Mouse (Mus musculus): ENCODE data around the gene Vars2.

The Vars2 gene

DNA sequence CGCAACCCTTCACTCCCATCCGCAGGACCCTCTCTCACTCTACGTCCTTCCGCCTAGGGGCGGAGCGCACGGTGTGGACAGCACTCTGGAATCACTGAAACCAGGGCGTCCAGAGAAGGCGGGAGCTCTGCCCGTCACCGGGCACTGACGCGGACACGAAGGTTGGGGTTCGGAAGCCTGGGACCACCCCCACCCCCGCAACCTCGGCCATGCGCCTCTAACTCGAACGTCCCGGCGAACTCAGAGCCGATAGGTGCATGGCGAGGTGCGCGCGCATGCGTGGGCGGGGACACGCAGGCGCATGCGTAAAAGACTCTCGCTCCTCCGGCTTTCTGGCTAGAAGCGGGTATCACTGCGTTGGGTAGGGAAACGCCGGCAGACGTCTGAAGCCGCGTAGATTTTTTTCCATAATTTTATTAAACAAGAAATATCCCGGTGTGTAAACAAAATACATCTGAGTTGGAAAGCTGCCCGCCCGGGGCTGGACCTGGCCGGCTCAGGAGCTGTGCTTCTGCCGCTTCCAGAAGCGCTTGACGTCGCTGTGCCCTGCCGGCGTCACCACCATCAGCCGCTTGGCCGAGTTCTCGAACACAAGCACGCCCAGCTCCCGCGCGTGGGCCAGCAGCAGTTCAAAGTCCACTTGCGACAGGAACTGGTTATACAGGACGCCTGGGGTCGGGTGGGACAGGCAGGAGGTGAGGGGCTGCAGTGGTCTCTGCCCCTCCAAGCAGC is at the start of gene Vars2:
TSS of gene Vars2 (minus strand) at position 259 of the 732 bp plus-strand sequence.
- DNase-seq: peak; percentile 98 to 99

DNA sequence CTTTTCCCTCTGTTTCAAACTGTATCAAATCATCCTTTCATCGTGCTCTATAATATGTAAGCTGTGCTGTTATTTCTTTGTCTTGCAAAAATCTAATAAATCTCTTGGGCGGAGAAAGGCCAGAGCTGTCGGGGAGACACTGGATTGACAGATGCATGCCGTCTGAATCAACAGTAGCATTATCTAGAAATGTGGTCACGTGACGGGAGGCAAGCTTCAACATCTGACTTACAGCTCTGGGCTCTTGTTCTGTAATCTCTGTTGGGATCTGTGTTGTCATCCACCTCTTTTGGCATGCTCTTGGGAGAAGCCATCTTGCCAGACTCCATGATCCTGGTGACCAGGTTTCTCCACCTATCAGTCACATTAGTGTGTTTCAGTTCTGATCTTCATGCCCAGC is 49.7 kb upstream of the Vars2 start:
- DNase-seq: no peak

- no peak for DNase-seq
Measured at GRCm38 (mm10) chr17:35716114-35716513, 48.7 kb upstream of the Vars2 start.

GRCm38 (mm10) chr17:35710705-35711347 is 43.4 kb upstream of the Vars2 start:
- peak; percentile 49 to 68 for DNase-seq

DNA sequence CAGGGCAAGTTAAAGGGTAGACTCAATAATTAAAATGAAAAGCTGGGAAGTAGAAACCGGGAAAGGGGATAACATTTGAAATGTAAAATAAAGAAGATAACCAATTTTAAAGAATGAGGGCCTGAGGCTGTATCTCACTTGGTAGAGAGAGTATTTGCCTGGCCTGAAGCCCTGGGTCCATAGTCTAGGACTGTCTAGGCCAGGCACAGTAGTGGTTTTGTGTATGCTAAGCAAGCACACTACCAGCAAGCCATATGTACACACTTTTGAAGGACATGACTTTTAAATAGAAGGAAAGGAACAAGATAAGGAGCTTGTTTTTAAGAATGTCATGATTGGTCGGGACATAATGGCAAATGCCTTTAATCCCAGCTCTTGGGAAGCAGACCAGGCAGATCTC is 41.2 kb upstream of the Vars2 start:
- DNase-seq: no peak

DNA sequence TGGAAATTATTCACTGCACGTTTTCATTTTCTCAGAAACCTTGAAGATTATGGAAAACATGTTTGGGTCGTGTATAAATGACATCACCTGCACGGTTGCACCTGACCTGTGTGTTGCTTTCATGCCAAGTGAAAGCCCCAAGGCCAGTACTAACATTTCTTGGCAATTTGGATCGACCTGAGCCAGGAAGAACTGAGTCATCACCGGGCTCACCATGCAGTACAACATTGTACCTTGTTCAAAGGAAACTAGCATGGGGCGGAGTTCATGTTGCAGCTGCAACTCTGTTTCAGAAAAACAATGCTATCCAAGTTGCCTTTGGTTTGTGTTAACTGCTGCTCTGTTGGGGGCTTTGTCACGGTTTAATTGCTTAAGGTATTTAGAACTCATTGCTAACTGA is 40.5 kb upstream of the Vars2 start:
- DNase-seq: no peak

GRCm38 (mm10) chr17:35705836-35706235 is 38.4 kb upstream of the Vars2 start:
- peak; percentile 70 to 85 for DNase-seq

DNA sequence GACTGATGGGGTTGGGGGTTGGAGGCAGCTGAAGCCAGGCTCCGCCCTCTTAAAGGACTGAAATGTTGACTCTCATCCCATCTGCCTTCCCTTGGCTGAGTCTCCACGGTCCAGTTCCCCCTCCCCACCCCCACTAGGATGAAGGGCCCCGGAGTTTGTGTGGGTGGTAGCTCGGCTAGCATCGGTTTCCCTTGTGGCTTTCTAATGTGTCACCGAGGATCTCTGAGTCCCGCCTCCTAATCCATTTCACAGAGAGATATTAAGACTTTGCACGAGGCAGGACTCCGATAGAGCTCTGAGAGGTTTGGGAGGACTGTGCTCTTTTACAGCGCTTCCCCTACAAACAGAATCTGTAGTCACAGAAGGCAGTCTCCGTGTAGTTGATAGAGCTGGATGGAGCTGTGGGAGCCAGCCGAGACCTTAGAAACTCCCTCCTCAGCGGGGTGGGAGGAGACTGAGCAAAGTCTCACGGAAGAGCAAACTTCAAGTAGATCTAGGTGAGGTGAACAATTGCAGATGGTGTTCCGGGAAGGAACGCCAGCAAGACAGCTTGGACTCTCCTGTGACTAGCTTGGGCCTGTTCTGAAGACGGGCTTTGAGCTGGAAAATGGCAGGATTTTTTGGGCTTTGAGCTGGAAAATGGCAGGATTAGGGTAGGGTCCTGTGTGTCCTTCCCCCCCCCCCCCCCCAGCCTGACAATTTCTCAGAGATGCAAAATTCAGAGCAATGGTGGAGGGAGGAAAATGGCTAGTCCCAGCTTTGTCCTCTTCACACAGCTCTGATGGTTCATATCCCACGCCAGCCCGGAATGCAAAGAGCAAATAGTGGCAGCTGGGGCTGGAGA is 37.5 kb upstream of the Vars2 start, which contains the start of gene Ddr1:
TSS of gene Ddr1 (minus strand) at position 1 of the 844 bp plus-strand sequence.
- peak in 1 of 2 experiments; percentile 46 for DNase-seq

DNA sequence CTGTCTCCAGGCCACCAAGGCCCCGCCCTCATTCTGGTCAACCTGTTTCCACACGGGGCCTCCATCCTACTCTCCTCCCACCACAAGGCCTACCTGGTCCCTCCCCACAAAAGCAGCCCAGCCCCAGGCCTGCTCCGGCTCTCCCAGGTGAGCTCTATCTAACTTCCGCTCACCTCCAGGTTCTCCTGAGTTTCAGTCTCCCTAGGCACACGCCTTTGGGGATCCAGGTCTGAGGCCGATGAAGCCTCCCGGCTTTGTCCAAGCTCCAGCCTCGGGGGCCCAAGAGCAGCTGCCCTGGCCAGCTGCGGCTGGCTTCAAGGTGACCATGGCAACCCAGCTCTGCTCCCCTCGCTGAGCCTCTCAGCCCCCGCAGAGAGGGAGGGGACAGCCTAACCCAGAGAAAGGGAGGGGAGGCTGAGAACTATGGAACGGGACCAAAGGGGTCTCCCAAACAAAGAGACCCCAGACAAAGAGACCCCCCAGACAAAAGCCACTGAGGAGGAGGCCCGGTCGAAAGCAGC is 36.4 kb upstream of the Vars2 start:
- DNase-seq: peak in 1 of 2 experiments; percentile 37

DNA sequence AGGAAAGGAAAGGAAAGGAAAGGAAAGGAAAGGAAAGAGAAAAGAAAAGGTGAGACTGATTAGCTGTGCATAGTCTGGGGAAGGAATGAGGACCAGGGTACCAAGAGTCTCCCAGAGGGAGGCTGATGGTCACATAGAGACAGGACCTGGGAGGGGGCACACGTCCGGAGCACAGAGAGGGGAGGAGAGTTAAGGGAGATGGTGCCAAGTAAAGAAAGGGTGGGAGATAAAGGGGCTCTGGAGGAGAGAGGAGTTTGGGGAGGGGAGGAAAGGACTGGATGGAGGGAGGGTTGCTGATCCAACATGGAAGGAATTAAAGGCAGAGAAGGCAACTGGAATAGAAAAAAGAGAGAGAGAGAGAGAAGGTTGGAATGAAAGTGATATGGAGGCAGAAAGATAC is 35.7 kb upstream of the Vars2 start:
- no peak for DNase-seq

DNA sequence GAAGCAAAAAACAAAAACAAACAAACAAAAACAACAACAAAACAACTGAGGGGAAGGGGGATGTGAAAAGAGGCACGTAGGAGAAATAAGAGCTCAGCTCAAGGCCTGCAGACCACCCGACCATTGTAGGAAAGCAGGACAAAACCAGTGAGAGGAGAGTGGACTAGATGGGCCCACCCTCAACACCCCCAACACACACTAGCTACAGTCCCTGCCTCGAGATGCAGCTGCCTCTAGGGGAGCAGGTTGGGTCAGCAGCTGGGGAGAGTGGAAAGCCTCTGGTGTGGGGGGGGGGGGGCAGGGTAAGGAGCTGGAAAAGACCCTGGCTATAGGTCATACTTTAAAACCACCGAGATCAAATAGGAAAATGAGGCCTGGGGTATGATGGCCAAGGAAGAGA is 35.2 kb upstream of the Vars2 start:
- no peak for DNase-seq

GRCm38 (mm10) chr17:35701978-35702461 is 34.6 kb upstream of the Vars2 start:
- peak; percentile 80 to 83 for DNase-seq

GRCm38 (mm10) chr17:35701203-35701977 is 34.0 kb upstream of the Vars2 start:
- peak; percentile 80 to 81 for DNase-seq

DNA sequence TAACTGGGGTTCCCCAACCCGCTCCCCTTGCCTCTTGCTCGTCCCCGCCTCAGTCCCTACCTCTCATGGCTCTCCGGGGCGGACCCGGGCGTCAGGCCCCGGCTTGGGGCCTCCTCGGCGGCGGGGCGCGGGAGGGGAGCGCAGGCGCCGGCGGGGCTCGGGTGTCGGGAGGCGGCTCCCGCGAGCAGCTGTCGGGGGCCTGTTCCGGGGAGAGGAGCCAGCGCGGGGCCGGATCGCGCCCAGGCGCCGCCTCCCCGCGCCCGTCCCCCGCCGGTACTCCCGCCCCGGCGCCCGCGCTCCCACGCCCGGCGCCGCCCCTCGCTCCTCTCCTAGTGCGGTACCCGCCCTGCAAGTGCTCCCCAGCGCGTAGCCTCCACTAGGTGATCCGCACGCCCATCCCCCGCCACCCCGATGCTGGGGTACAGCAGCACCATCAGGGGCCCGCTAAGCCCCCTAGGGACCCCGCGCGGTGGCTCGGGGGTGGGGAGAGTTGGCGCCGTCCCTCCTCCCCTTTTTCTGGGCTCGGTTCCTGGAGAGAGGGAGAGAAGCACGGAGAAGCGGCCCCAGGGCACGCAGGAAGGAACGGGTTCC is 33.1 kb upstream of the Vars2 start:
- DNase-seq: peak; percentile 91 to 92

DNA sequence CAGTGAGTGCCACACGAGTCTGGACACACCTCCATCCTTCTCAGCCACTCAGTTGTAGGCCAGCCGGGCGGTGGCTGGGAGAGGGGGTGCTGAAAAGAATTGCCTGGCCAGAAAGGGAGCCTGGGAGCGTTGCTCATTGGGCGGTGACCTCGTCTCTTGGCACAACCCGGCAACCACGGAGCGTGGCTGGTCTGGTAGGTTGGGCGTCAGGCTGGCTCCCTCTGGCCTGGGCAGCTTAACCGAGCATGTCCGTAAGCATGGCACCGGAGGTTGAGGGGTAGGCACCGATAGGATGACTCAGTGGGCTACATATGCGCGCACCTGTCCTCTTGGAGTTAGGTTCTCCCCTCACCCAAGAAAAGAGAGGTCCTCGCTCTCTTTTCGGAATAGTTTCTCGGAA is 32.5 kb upstream of the Vars2 start:
- DNase-seq: peak; percentile 87 to 90

GRCm38 (mm10) chr17:35698501-35698883 is 31.1 kb upstream of the Vars2 start:
- no peak for DNase-seq

DNA sequence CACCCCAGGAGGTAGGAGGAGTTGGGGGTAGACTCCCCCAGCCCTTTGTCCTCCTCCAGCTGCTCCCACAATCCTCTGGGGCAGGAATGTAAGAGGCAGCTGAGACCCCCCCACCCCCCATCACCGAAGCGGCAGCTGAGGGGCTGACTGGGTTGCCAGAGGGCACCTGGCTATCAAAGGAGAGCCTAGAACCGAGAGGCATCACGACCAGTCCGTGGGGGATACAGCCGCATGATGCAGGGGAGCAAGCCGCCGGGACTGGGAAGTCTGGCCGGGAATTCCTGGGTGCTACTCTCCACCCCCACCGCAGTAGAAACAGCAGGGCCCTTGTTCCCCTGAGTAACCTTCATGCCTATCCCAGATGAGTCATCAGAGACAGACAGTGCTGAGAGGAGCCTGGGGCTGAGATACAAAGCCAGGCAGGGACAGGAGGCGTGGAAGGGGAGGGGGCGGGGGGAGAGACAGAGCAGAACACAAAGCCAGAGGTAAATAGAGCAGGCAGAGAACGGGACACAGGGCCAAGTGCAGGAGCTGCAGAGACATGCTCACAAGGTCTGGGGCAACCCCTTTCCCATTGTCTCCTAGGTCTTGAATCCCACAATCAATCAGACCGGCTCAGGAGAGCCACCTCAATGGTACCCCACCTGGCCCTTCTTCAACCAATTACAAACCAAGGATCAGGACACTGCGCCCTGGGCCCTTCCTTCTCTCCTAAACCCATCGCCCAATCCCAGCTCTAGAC is 30.5 kb upstream of the Vars2 start:
- DNase-seq: peak; percentile 69 to 81

DNA sequence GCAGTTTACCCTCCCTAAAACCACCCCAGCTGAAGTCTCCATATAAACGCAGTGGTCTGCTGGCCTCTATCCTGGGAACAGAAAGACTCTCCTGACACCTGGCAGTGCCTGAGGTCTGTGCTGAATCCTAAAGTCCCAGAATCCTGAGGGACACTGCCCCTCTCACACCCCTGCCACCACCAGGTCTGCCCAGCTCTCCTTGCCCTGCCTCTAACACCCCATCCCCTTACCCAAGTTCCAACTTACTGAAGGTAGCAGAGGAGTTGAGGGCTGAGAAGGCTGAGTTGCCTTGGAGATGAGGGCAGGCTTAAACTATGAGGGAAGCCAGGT is 30.0 kb upstream of the Vars2 start:
- peak in 1 of 2 experiments; percentile 40 for DNase-seq

DNA sequence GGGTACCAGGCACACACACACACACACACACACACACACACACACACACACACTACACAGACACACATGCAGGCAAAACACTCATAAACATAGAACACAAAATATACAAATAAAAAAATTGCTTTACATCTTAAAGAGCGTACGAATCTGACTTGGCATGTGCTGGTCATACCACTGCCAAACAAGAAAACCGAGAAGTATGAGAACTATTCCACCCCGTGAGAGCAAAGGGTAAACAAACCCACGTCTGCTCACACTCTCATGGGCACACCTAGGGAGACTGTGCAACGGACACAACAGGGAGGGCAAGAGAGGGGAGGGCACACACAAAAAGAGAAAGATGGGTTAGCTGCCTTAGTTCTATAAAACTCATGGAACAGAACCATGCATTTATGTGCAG is 29.3 kb upstream of the Vars2 start:
- no peak for DNase-seq

GRCm38 (mm10) chr17:35695289-35695688 is 27.9 kb upstream of the Vars2 start:
- peak in 1 of 2 experiments; percentile 61 for DNase-seq

DNA sequence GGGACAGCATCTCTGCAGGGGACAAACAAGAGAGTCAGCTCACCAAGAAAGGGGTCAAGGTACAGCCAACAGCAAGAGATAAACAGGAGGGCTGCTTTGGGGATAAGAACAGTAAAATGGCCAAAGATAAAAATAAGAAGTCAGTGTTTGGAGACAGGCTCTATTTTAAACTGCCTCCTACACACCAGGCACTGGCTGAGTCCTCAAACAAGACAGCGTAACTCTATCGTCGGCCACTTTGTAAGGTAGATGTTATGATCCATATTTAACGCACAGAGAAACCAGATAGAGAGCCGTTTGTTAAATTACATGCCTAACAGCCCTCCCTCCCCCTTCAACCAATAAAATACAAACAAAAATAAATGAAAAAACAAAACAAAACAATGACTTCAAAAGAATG is 26.5 kb upstream of the Vars2 start:
- DNase-seq: no peak
